Mouse (Mus musculus) brain, embryonic 14.5 days (tissue): Measurements from ENCODE around the gene Hcrtr1.

Experiments used
- CTCF ChIP-seq: fragments of 200-500 bp; IDR thresholded peaks from 2 replicates; pipeline ENCODE4 v1.5.1; 2012; ENCODE audit warnings: inconsistent platforms, mild to moderate bottlenecking, moderate library complexity, borderline replicate concordance; ENCODE audit not compliant: insufficient read depth, insufficient read length; ENCODE audit errors: extremely low read depth
- POLR2A ChIP-seq: fragments of 200-500 bp; IDR thresholded peaks from 2 replicates; pipeline ENCODE4 v1.6.1; 2012; ENCODE audit warnings: mild to moderate bottlenecking, inconsistent platforms, borderline replicate concordance; ENCODE audit not compliant: poor library complexity, insufficient read depth, insufficient read length, severe bottlenecking; ENCODE audit errors: extremely low read depth

GRCm38 (mm10) chr4:130133399-130133798 is 5.8 kb downstream of the Hcrtr1 start:
- TF ChIP-seq CTCF (no peak), POLR2A (no peak)
